Mouse (Mus musculus): ENCODE data around the gene Gm43191.

- TF ChIP-seq POLR2A (IDR thresholded peaks at IDR 0.05; ENCODE audit: low read depth, low read length) (no peak), CTCF (IDR thresholded peaks at IDR 0.05; ENCODE audit: extremely low read depth, insufficient read depth, insufficient read length, insufficient replicate concordance) (no peak)
These were observed 46.2 kb downstream of the Gm43191 start for GRCm38 (mm10) chr3:116634853-116635252.
